Mouse (Mus musculus): Measurements from ENCODE around the gene Phf19.

Gene Phf19

GRCm38 (mm10) chr2:34895503-34896113 is 18.2 kb downstream of the Phf19 start:
- DNase-seq, result no peak

GRCm38 (mm10) chr2:34893950-34894349 is 19.9 kb downstream of the Phf19 start:
- DNase-seq, result no peak

- DNase-seq, result no peak
These were observed 29.6 kb downstream of the Phf19 start for GRCm38 (mm10) chr2:34884186-34884585.

- no peak for DNase-seq
These were observed 30.6 kb downstream of the Phf19 start for GRCm38 (mm10) chr2:34883190-34883589.

GRCm38 (mm10) chr2:34882757-34883156 is 31.1 kb downstream of the Phf19 start:
- no peak for DNase-seq

- DNase-seq, result no peak
These were observed 33.8 kb downstream of the Phf19 start for GRCm38 (mm10) chr2:34880054-34880453.

- DNase-seq, result peak; percentile 48
These were observed 38.9 kb downstream of the Phf19 start, which contains the start of gene Psmd5 for GRCm38 (mm10) chr2:34874816-34875345. Gene Psmd5, minus strand, starts transcription at chr2:34874968.

GRCm38 (mm10) chr2:34874271-34874670 is 39.6 kb downstream of the Phf19 start, which contains the start of gene Cutal:
Gene Cutal, plus strand, starts transcription at chr2:34874396.
- peak; percentile 81 for DNase-seq

- peak; percentile 97 for DNase-seq
These were observed 43.0 kb downstream of the Phf19 start for GRCm38 (mm10) chr2:34870520-34871474.

GRCm38 (mm10) chr2:34869680-34870079 is 44.1 kb downstream of the Phf19 start:
- DNase-seq, result no peak

- DNase-seq, result no peak
These were observed 56.1 kb downstream of the Phf19 start for GRCm38 (mm10) chr2:34857728-34858127.

- DNase-seq, result no peak
These were observed 58.6 kb downstream of the Phf19 start for GRCm38 (mm10) chr2:34855265-34855664.

GRCm38 (mm10) chr2:34847702-34848101 is 66.1 kb downstream of the Phf19 start:
- no peak for DNase-seq
